Mouse (Mus musculus) olfactory bulb, adult 2 months (tissue): ENCODE measurements around the gene Ankle1. TPM values are rescaled to one million over a fixed set of nuclear protein-coding genes. Genes with fewer than 3 reads are reported as not detected.

Experiments
- H3K27ac ChIP-seq: fragments of 200-500 bp; 2 replicates; pipeline ENCODE4 v1.5.1; 2012; ENCODE audit warnings: low read depth, low read length; ENCODE audit not compliant: insufficient read depth
- H3K4me1 ChIP-seq: fragments of 200-500 bp; 2 replicates; pipeline ENCODE4 v1.6.1; 2012; ENCODE audit warnings: low read length; ENCODE audit not compliant: control insufficient read depth, insufficient read depth
- H3K4me3 ChIP-seq: fragments of 200-500 bp; 2 replicates; pipeline ENCODE4 v1.5.1; 2012; ENCODE audit warnings: mild to moderate bottlenecking, low read depth, low read length, moderate library complexity; ENCODE audit not compliant: insufficient read depth
- CTCF ChIP-seq: fragments of 200-500 bp; IDR thresholded peaks from 2 replicates; pipeline ENCODE4 v1.5.1; 2012; ENCODE audit warnings: low read depth, mild to moderate bottlenecking, low read length, moderate library complexity; ENCODE audit not compliant: insufficient read depth
- POLR2A ChIP-seq: fragments of 200-500 bp; IDR thresholded peaks from 2 replicates; pipeline ENCODE4 v1.6.1; 2012; ENCODE audit warnings: mild to moderate bottlenecking, low read depth, low read length, moderate library complexity; ENCODE audit not compliant: insufficient read depth
- WGBS: fragments of 180-500 bp; shearing (Covaris S2); methylation state at CpG from one replicate; pipeline ENCODE4 v1.1.7; 2018; 5-methylcytosine and 5-hydroxymethylcytosine counted together
- polyA plus RNA-seq: library from polyadenylated mRNA; stranded (reverse); fragments of >200 nt; gene quantifications from 2 replicates; pipeline ENCODE4 v1.2.4, GENCODE M21; 2012; ENCODE audit warnings: low replicate concordance; ENCODE audit not compliant: missing spikeins, insufficient read depth, insufficient read length

Ankle1 gene
- polyA plus RNA-seq, 1 experiment, result not detected

DNA sequence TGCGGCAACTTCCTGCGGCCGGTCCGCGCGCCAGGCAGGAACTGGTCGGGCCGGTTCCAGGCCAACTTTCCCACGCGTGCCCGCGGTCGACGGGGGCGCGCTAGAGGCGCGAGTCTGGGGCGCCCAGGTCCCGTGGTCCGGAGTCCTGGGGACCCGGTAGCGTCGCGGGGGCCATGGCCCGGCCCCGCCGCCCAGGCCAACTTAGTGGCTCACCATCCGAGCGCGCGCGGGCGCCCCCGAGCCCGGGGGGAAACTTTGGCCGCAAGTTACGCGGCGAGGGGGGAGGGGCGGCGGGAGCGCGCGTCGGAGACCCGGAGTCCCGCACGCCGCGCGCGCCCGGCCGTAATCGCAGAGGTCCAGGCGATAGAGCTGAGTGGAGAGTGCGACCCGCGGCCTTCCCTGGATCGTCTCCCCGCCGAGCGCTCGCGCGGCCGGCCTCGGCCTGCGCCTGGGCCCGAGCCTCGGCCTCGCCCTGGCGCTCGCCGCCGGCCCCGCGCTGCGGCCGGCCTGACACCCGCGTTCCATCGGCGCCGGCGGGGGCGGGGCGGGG is 24.3 kb upstream of the Ankle1 start, which contains the start of gene Nr2f6:
Gene Nr2f6 (minus strand): TSS at position 540 of the 550 bp plus-strand sequence.
- WGBS, result 3% methylated on average over 88 of the region's 89 CpGs
- no peak for TF ChIP-seq POLR2A
- Histone ChIP-seq H3K4me1 (peaks cover 33% of the 10 kb centered on the region), H3K4me3 (peak within 1 kb of the TSS; percentile 91), H3K27ac (peak within 1 kb of the TSS; percentile 74)

DNA sequence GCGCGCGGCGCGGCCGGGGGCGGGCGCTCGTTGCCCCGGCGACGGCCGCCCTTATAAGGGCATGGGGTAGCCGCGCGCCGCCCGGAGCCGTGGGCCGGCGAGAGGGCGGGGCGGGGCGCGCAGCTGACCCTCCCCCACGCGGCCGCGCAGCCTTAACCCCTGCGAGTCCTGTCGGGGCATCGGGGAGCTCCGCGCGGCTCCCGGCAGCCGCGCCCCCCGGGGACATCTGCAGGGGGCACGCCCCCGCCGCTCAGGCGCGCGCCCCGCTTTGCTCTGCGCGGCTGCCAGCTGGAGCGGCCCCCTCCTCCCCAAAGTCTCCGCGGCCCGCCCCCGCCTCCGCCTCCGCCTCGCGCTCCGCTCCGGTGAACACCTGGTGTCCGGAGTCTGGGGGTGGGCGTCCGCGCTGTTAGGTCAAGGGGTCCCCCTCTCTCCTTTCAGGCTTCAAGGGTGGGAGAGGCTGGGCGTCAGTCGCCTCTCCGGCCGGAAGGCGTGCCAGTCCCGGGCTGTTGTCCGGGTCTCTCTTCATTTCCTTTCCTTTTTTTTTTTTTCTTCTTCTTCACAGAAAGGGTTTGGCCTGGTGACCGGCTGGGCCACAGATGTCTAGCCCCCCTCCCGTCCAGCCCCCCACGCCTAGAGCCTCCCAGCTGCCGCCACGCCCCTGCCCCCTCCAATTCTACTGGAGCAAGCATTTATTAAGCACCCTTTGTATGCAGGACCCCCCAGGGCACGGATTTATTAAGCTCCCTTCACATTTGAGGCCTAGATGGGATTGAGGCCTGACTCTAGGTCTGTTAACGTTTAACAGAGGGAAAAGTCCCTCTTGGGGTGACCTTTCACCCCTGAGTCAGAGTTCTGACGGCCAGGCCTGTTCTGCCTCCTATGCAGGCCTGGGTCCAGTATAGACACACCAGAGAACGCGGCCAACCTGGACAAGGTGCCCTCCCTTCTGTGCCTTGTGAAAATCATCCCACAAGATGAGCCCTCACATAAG is 23.5 kb upstream of the Ankle1 start:
- Histone ChIP-seq H3K4me3 (peak overlapping the region; percentile 91), H3K27ac (peak overlapping the region; percentile 74; the same call in 1 of the 2 replicates), H3K4me1 (peaks cover 36% of the 10 kb centered on the region)
- WGBS, result 7% methylated on average over 79 of the region's 80 CpGs
- TF ChIP-seq CTCF (no peak), POLR2A (no peak)

DNA sequence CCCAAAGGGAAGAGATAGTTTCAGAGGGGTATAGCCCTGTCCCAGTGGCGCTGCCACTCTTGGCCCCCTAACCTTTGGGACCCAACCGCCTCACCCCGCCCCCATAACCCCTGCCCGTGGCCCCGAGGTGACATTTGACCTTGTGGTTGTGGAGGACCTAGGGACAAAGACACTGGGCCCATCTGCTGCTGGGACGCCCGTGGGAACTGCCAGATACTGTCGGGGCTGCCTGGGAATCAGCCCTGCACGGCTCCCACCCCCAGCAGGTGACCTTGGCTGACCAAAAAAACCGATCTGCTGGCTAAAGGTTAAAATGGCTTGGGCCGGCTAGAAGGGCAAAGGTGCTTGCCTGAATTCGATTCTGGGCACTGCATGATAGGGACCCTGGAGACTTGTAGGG is 22.4 kb upstream of the Ankle1 start:
- no peak overlapping the region for H3K27ac ChIP-seq
- H3K4me3 ChIP-seq, result no peak overlapping the region
- TF ChIP-seq POLR2A, result no peak
- no peak for TF ChIP-seq CTCF
- WGBS, result 62% methylated on average over 12 of the region's 12 CpGs
- H3K4me1 ChIP-seq, result peaks cover 35% of the 10 kb centered on the region

DNA sequence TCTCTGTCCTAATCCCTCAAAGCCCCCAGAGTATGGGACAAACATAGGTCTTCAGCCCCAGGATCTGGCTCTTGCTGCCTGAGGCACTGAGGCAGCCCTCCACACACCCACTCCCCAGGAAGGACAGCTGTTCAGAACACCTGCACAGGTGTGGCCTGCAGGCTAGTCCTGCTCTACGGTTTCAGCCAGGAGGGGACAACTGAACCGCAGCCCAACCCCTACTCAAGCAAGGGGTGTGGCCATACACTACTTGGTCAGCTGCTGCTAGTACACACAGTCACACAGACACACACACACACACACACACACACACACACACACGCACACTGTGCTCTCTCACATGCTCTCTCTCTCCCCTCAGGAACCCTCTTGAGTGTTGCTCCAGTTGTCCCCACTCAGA is 21.9 kb upstream of the Ankle1 start:
- TF ChIP-seq POLR2A (no peak), CTCF (no peak)

DNA sequence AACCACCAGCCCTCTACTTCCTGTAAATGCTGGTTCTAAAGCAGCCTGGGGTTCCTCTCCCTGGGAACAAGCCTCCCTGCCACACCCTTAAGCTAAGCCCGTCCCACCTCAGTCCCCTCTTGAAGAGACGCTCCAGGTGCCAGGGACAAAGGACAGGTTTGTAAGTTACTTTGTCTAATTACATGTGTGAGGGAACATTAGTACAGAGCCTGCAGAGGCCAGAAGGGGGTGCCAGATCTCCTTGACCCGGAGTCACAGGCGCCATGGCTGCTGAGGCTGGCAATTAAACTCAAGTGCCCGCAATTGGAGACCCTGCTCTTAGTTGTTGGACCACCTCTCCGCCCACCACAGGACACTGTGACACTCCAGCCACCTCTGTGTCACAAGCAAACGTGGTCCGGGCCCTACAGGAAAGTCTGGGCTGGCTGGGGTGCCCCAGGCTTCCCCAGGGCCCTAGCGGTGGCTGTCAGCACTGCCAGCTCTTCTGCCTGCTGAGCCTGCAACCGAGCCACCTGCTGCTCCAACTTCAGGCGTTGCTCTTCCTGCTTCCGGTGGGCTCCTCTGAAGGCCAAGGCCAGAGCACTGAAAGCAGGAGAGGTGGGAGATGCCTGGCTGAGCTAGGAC is 20.5 kb upstream of the Ankle1 start:
- WGBS, result 82% methylated on average over 12 of the region's 12 CpGs
- no peak overlapping the region for H3K4me3 ChIP-seq

More for the DNA sequence above, 21.9 kb upstream of the Ankle1 start:
- H3K4me1 ChIP-seq, result peaks cover 34% of the 10 kb centered on the region
- 87% methylated on average over 3 of the region's 3 CpGs for WGBS
- H3K4me3 ChIP-seq, result no peak overlapping the region
- no peak overlapping the region for H3K27ac ChIP-seq

DNA sequence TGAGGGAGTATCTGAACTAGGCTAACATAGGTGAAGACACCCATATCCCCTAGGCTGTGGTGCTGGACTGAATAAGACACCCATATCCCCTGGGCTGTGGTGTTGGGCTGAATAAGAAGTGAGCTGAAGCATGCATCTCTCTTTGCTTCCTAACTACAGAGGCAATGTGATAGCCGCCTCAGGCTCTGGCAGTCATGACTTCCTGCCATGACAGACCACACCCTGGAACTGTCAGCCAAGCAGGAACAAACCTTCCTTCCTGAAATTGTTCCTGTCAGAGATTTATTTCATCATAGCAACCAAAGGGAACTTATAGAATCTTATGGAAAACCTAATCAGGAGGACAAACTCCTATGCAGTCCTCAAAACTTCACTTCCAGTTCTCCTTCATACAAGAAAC is 17.5 kb upstream of the Ankle1 start:
- H3K4me1 ChIP-seq, result 0 out of 2 replicates have a peak, but pooled peaks cover 5% of the 10 kb centered on the region
- no peak overlapping the region for H3K27ac ChIP-seq
- 84% methylated on average over 1 of the region's 1 CpGs for WGBS
- TF ChIP-seq POLR2A (no peak), CTCF (no peak)
- H3K4me3 ChIP-seq, result no peak overlapping the region

More for the DNA sequence above, 20.5 kb upstream of the Ankle1 start:
- Histone ChIP-seq H3K27ac (no peak overlapping the region), H3K4me1 (peaks cover 20% of the 10 kb centered on the region)
- no peak for TF ChIP-seq CTCF
- TF ChIP-seq POLR2A, result no peak

DNA sequence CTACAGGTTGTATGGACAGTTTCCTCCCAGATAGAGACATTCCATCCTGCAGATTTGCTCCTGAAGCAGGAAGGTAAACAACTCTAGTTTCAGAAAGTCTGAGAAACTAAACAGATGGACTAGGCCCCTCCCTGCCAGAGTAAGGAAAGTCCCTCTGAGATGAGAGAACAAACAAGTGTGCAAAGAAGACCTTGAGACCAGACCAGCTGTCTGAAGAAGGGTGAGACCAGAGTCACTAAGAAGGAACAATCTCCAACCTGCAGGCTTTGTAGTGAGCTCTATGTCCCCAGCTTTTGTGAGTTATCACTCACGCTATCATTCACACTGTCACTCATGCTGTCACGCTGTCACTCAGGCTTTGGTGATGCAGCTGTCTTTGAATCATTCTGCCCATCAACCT is 14.1 kb upstream of the Ankle1 start:
- Histone ChIP-seq H3K27ac (no peak overlapping the region), H3K4me1 (peaks cover 9% of the 10 kb centered on the region), H3K4me3 (no peak overlapping the region)
- 97% methylated on average over 2 of the region's 2 CpGs for WGBS
- TF ChIP-seq CTCF, result no peak
- no peak for TF ChIP-seq POLR2A

DNA sequence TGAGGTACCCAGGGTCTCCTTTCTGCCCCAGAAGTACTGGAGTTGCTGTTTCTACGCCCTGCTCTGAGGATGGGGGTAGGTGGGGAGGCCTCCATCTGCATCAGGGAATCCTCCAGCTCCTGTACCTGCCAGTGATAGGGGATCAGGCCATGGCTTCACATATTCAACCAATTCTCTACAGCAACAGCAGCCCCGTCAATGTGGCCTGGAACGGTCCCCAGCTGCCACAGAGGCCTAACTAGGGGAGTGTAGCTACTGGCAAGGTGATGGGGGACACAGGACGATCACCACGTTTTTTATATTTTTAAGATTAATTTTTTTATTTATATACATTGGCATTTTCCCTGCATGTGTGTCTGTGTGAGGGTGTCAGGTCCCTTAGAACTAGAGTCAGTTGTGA is 13.4 kb upstream of the Ankle1 start:
- TF ChIP-seq POLR2A, result no peak
- no peak for TF ChIP-seq CTCF
- Histone ChIP-seq H3K4me1 (peaks cover 5% of the 10 kb centered on the region), H3K27ac (no peak overlapping the region), H3K4me3 (no peak overlapping the region)
- 74% methylated on average over 5 of the region's 5 CpGs for WGBS

DNA sequence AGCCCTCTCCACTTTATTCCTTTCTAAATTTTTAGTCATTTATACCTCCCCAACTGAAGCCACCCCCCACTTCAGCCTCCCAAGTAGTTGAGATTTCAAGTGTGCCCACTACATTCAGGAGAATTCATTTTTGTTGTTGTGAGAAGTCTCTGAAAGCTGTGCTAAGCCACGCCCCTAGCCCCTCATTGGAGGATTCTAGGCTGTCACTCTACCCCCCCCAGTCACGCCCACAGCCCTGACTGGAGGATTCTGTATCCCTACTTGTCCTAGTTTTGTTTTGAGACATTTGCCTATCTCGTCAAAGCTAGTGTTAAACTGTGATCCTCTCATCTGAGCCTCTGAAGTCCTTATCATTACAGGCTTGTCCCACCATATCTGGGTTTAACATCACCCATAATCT is 12.9 kb upstream of the Ankle1 start:
- H3K4me3 ChIP-seq, result no peak overlapping the region
- WGBS, result 11% methylated on average over 3 of the region's 3 CpGs
- no peak overlapping the region for H3K27ac ChIP-seq
- TF ChIP-seq CTCF, result no peak
- no peak for TF ChIP-seq POLR2A
- H3K4me1 ChIP-seq, result peaks cover 9% of the 10 kb centered on the region
